Mouse (Mus musculus) midbrain, embryonic 14.5 days (tissue): Measurements from ENCODE around the gene Tmem269. TPM values are rescaled to one million over a fixed set of nuclear protein-coding genes. Genes with fewer than 3 reads are reported as not detected.
A peak's percentile ranks its signal among the peaks of the same experiment; 100 is the strongest.

Source experiments
- ATAC-seq: fragments of 200-750 bp; cut with Nextera tagmentation; 2 replicates; pipeline ENCODE4 v1.8.0; 2017; ENCODE audit warnings: moderate number of reproducible peaks, moderate library complexity; ENCODE audit not compliant: low FRiP score, low TSS enrichment
- DNase-seq: peaks from one replicate; pipeline ENCODE4 v3.0.0-alpha.2; 2015
- H3K27ac ChIP-seq: fragments of 300-500 bp; sonication (generic); replicated peaks from 2 replicates; pipeline ENCODE4 v1.5.1; 2014; ENCODE audit warnings: mild to moderate bottlenecking, low read depth, low read length, moderate library complexity
- H3K27me3 ChIP-seq: fragments of 300-500 bp; sonication (generic); 2 replicates; pipeline ENCODE4 v1.6.1; 2014; ENCODE audit warnings: low read length, control low read depth, mixed read lengths; ENCODE audit not compliant: control insufficient read depth, insufficient read depth
- H3K36me3 ChIP-seq: fragments of 300-500 bp; sonication (generic); 2 replicates; pipeline ENCODE4 v1.6.1; 2014; ENCODE audit warnings: low read length, control low read depth; ENCODE audit not compliant: control insufficient read depth, insufficient read depth
- H3K4me1 ChIP-seq: fragments of 300-500 bp; sonication (generic); 2 replicates; pipeline ENCODE4 v1.6.1; 2014; ENCODE audit warnings: mild to moderate bottlenecking, antibody characterized with exemption, low read length, control low read depth; ENCODE audit not compliant: control insufficient read depth, insufficient read depth
- H3K4me2 ChIP-seq: fragments of 300-500 bp; sonication (generic); 2 replicates; pipeline ENCODE4 v1.6.1; 2014; ENCODE audit warnings: mild to moderate bottlenecking, low read length, moderate library complexity
- H3K4me3 ChIP-seq: fragments of 300-500 bp; sonication (generic); replicated peaks from 2 replicates; pipeline ENCODE4 v1.5.1; 2014; ENCODE audit warnings: low read depth, low read length
- H3K9ac ChIP-seq: fragments of 300-500 bp; sonication (generic); replicated peaks from 2 replicates; pipeline ENCODE4 v1.6.1; 2014; ENCODE audit warnings: mild to moderate bottlenecking, low read length, moderate library complexity
- H3K9me3 ChIP-seq: fragments of 300-500 bp; sonication (generic); 2 replicates; pipeline ENCODE4 v1.6.1; 2016; ENCODE audit warnings: low read length, control low read depth, mixed read lengths; ENCODE audit not compliant: control insufficient read depth
- WGBS: fragments of 180-500 bp; shearing (Covaris S2); extraction: QIAGEN DNeasy Blood & Tissue Kit; methylation state at CpG from one replicate; pipeline ENCODE4 v1.1.7; 2014; 5-methylcytosine and 5-hydroxymethylcytosine counted together
- polyA plus RNA-seq: library from polyadenylated mRNA; unstranded; fragments of >200 nt; fragmentation: Nextera tagmentation; extraction: Ambion mirVana; gene quantifications from 2 replicates; pipeline ENCODE4 v1.2.1, GENCODE M21; 2014

Tmem269 gene
- polyA plus RNA-seq, 1 experiment from 2014 or later, result 0.29 TPM

- Histone ChIP-seq H3K27ac (peak overlapping the region; percentile 70), H3K4me2 (0 out of 2 replicates have a peak overlapping the region, but pooled peaks have one; percentile 4), H3K36me3 (no peaks in the 10 kb centered on the region), H3K4me1 (peaks cover 11% of the 10 kb centered on the region), H3K27me3 (no peaks in the 10 kb centered on the region), H3K9me3 (no peaks in the 10 kb centered on the region), H3K9ac (peak overlapping the region; percentile 34), H3K4me3 (no peak overlapping the region)
- peak; percentile 54 for ATAC-seq
- 11% methylated on average over 9 of the region's 9 CpGs for WGBS
- DNase-seq, result peak; percentile 74
Observed at GRCm38 (mm10) chr4:119254012-119254618, 36.1 kb upstream of the Tmem269 start.

GRCm38 (mm10) chr4:119252025-119252808, 34.2 kb upstream of the Tmem269 start:
- no peak for DNase-seq
- no peak overlapping the region for H3K4me2 ChIP-seq
- no peak overlapping the region for H3K27ac ChIP-seq
- no peak overlapping the region for H3K9ac ChIP-seq
- 78% methylated on average over 7 of the region's 7 CpGs for WGBS
- H3K4me3 ChIP-seq, result no peak overlapping the region
- no peak for ATAC-seq
- H3K9me3 ChIP-seq, result no peaks in the 10 kb centered on the region
- peaks cover 14% of the 10 kb centered on the region for H3K4me1 ChIP-seq
- no peaks in the 10 kb centered on the region for H3K27me3 ChIP-seq
- no peaks in the 10 kb centered on the region for H3K36me3 ChIP-seq

GRCm38 (mm10) chr4:119248407-119248965, 30.5 kb upstream of the Tmem269 start:
- Histone ChIP-seq H3K36me3 (peaks cover 21% of the 10 kb centered on the region), H3K27ac (no peak overlapping the region), H3K4me2 (no peak overlapping the region), H3K9ac (no peak overlapping the region), H3K4me1 (0 out of 2 replicates have a peak, but pooled peaks cover 3% of the 10 kb centered on the region), H3K27me3 (no peaks in the 10 kb centered on the region), H3K4me3 (no peak overlapping the region), H3K9me3 (no peaks in the 10 kb centered on the region)
- DNase-seq (no peak), ATAC-seq (no peak)
- 72% methylated on average over 11 of the region's 11 CpGs for WGBS

GRCm38 (mm10) chr4:119247462-119248235, 29.6 kb upstream of the Tmem269 start:
- H3K4me3 ChIP-seq, result no peak overlapping the region
- no peaks in the 10 kb centered on the region for H3K9me3 ChIP-seq
- H3K9ac ChIP-seq, result no peak overlapping the region
- peaks cover 29% of the 10 kb centered on the region for H3K36me3 ChIP-seq
- ATAC-seq (peak; percentile 64; the same call in 1 of the 2 replicates), DNase-seq (peak; percentile 81)
- 22% methylated on average over 13 of the region's 13 CpGs for WGBS
- 0 out of 2 replicates have a peak, but pooled peaks cover 3% of the 10 kb centered on the region for H3K4me1 ChIP-seq
- H3K27me3 ChIP-seq, result no peaks in the 10 kb centered on the region
- H3K27ac ChIP-seq, result peak overlapping the region; percentile 27; the same call in 1 of the 2 replicates
- H3K4me2 ChIP-seq, result no peak overlapping the region

- DNase-seq, result no peak
- Histone ChIP-seq H3K9ac (no peak overlapping the region), H3K4me3 (no peak overlapping the region), H3K4me2 (no peak overlapping the region), H3K27ac (no peak overlapping the region), H3K9me3 (no peaks in the 10 kb centered on the region), H3K4me1 (0 out of 2 replicates have a peak, but pooled peaks cover 3% of the 10 kb centered on the region), H3K27me3 (no peaks in the 10 kb centered on the region), H3K36me3 (peaks cover 38% of the 10 kb centered on the region)
- 74% methylated on average over 14 of the region's 14 CpGs for WGBS
- ATAC-seq, result no peak
Observed at GRCm38 (mm10) chr4:119246688-119247225, 28.7 kb upstream of the Tmem269 start.

- Histone ChIP-seq H3K4me3 (no peak overlapping the region), H3K27ac (no peak overlapping the region), H3K4me1 (0 out of 2 replicates have a peak, but pooled peaks cover 3% of the 10 kb centered on the region), H3K36me3 (peaks cover 45% of the 10 kb centered on the region), H3K9me3 (no peaks in the 10 kb centered on the region), H3K9ac (no peak overlapping the region), H3K4me2 (no peak overlapping the region), H3K27me3 (no peaks in the 10 kb centered on the region)
- WGBS, result 68% methylated on average over 9 of the region's 9 CpGs
- DNase-seq (no peak), ATAC-seq (no peak)
Observed at GRCm38 (mm10) chr4:119245961-119246360, 27.9 kb upstream of the Tmem269 start.

GRCm38 (mm10) chr4:119245556-119245955, 27.5 kb upstream of the Tmem269 start:
- no peak for DNase-seq
- H3K4me1 ChIP-seq, result 0 out of 2 replicates have a peak, but pooled peaks cover 3% of the 10 kb centered on the region
- no peaks in the 10 kb centered on the region for H3K9me3 ChIP-seq
- H3K27me3 ChIP-seq, result no peaks in the 10 kb centered on the region
- no peak overlapping the region for H3K9ac ChIP-seq
- ATAC-seq, result no peak
- no peak overlapping the region for H3K4me3 ChIP-seq
- H3K36me3 ChIP-seq, result peaks cover 46% of the 10 kb centered on the region
- 72% methylated on average over 7 of the region's 7 CpGs for WGBS
- no peak overlapping the region for H3K4me2 ChIP-seq
- no peak overlapping the region for H3K27ac ChIP-seq
